Mouse (Mus musculus) layer of hippocampus, postnatal 36 days (tissue): ENCODE measurements around the gene Dcun1d4. TPM values are rescaled to one million over a fixed set of nuclear protein-coding genes. Genes with fewer than 3 reads are reported as not detected.
"Not testable (repeated sequence)": the region's sequence is repeated elsewhere in the genome, so short reads cannot be mapped to it uniquely, and the experiment has no call there.

Experiments
- DNase-seq, 2 experiments: peaks; one replicate each; pipeline ENCODE4 v3.0.0; 2022
- total RNA-seq, 2 experiments: library from RNA; stranded (reverse); gene quantifications; 2 replicates each; pipeline ENCODE4 v1.2.3; 2021

Gene Dcun1d4
- total RNA-seq, 2 experiments from 2014 or later: 123 to 131 TPM

DNA sequence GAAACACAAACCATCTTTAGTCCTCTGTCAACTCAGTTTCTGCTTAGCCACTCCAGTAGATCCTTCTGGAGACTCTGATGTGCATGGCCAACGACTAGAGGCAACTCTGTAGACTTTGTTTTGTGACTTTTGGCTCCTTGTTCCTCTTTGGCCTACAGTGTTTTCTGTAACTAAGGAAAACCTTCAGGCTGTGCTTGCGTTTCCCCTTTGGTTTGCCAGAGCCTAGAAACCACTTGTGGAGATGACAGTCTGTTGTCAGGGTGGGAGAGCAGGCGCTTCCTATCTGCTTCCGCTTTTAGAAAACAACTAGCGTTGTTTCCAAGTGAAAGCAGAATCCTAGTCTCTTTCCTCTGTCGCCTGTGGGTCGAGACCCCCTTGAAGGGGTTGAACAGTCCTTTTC lies 67.4 kb downstream of the Dcun1d4 start:
- DNase-seq: no peak

- DNase-seq: no peak
Observed at GRCm38 (mm10) chr5:73548838-73549237, 68.0 kb downstream of the Dcun1d4 start.

GRCm38 (mm10) chr5:73551836-73552235 lies 71.0 kb downstream of the Dcun1d4 start:
- DNase-seq: no peak

- no peak for DNase-seq
Observed at GRCm38 (mm10) chr5:73553903-73554302, 73.1 kb downstream of the Dcun1d4 start.

DNA sequence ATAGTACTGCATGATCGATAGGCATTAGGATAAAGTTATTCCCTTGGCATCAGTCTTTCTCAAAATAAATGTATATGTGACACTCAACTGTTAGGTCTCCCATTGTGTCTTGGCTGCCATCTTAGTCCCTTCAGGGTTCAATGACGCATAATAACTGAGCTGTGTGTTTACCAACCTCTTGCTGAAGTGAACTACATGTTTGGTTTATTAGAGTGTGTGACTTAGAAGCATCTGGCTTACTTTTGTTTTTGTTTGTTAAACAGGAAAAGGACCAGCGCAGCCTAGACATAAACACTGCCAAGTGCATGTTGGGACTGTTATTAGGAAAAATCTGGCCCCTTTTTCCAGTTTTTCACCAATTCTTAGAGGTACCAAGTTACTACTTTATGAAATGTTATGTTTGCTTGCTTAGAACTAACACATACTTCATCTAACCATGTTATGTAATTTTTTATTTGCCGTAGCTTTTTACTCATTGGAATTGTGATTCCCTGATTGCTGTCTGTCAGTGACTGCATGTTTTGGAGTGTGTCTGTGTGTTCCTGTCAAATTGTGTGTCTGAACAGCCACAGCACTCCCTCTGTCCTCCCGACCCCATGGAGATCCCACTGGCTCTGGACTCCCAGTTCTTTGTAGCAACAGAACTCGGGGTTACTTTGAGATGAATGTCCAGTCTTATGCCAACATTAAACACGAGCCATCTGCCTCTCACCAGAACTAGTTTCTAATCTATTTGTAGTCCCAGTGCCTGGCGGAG lies 74.5 kb downstream of the Dcun1d4 start:
- no peak for DNase-seq

- DNase-seq: no peak
Observed at GRCm38 (mm10) chr5:73556733-73557425, 76.1 kb downstream of the Dcun1d4 start.

DNA sequence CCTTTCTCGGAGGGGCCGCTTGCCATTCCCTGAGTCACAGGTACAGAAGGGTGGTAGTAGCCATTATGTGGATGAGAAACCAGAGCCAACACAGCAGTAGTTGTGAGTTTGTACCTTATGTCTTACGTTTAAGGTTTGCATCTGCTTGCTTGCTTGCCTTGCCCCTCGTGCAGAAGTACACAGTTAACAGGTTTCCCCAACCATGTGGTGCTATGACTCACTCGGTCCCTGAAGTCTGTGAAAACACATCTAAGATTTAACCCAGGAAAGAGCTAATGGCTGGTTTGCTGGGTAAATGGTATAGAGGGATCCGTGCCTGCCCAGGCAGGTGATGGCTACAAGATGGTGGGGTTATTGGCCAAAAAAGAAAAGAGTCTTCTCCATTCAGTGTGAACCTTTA lies 78.0 kb downstream of the Dcun1d4 start:
- no peak for DNase-seq

DNA sequence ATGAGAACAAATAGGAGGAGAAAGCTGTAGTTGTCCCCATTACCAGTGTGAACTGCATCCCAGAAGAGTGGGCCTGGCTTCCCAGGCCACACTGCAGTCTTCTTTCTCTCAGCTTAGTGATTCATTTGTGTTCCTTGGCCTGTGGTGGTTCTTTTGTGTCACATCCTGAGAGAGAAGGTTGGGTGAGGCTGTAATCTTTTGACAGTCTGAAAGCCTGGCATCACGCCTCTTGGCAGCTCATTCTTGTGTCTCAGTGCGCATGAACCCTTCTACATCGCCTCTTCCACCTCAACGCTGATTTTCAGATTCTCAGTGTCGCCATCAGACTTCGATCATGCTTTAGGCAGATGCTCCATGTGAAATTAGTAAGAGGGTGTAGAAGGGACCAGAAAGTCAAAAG lies 83.2 kb downstream of the Dcun1d4 start:
- no peak for DNase-seq

DNA sequence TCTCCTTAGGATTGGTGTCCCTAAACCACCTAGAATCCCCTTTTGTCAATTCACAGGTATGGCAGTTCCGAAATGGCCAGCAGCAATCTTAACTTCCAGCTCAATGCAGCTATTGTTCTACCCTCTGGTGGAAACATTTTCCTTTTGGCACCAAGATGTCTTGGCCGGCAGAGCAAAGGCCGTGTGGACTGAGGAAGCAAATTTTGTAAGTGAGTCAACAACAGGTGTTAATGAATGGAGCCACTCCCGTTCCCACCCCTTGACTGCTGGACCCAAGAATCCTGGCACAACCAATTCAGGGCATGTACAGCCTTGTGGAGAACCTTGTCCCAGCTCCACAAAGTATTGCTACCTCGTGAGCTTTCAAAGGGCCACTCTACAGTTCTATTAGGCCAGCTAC lies 85.3 kb downstream of the Dcun1d4 start:
- no peak for DNase-seq

GRCm38 (mm10) chr5:73566892-73567291 lies 86.1 kb downstream of the Dcun1d4 start:
- no peak for DNase-seq

GRCm38 (mm10) chr5:73569181-73569580 lies 88.4 kb downstream of the Dcun1d4 start:
- no peak for DNase-seq

GRCm38 (mm10) chr5:73571395-73572156 lies 90.8 kb downstream of the Dcun1d4 start:
- no peak for DNase-seq

GRCm38 (mm10) chr5:73572846-73573245 lies 92.0 kb downstream of the Dcun1d4 start:
- DNase-seq: no peak

DNA sequence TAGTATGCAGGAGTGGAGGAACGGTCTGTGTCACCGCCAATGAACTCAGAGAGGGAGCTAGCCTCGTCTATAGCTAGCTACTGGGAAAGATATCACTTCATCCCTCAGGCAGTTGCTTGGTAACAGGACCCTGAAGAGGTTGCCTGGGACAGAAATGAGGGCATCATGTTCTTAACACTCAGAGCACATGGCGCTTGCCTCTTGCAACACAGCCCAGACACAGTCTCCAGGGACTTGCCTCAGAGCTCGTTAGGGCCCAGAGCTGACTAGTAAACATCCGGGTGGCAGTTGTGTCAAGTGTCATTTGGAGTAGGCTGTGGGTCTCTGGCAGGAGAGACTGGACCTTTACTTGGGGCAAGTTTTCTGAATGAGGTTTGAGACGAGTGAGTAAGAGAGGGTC lies 93.0 kb downstream of the Dcun1d4 start:
- DNase-seq: no peak

DNA sequence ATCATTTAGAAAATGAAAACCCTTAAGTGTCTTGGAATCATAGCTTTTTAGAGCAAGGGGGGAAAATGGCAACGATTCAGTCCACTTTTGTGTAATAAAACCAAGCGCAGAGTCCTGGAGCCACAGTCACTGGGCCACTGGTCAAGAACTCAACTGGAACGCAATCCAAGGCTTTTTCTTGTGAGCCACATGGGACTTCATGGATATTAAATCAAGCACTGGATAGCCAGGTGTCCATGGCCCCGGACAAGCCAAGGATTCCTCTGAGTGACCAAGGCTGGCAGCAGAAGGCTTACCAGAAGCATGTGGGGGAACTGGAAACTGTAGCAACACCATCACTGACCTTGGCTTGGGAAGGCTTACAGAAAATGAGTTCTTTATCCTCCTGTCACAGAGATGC lies 93.8 kb downstream of the Dcun1d4 start:
- no peak for DNase-seq

DNA sequence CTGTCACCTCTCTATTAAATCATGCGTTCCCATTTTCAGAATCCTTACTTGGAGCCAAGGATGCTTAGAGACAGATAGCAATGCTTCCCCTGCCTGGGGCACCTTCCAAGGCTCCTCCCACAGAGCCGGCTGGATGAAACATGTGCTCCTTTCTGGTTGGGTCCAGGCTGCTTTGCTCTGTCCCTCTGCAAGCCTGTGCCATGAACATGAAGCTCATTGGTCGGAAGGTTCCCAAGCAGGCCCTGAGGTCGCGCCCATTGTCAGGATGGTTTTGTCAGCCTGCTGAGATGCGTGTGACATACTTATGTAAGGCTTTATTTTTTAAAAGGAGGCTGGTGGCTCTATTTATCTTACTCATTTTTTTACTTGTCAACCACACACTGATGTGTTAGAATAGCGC lies 95.9 kb downstream of the Dcun1d4 start:
- DNase-seq: peak in 1 of 2 experiments; percentile 48

DNA sequence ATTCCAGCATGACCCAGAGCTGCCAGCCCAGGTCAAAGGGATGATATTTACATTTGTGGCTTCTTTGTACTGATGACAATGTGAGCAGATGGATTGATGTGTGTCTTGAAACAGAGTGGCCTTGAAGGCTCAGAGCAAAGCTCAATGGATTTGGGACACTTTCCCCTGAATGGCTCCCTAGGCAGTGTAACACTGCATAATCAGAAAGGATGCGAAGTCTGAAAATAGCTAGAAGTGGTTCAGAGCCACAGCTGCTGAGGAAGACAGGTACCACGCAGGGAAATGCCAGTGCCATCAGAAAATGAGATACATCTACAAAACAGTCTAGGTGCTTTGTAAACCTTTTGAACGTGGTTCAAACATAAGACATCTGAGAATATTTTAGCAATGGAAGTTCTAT lies 97.3 kb downstream of the Dcun1d4 start:
- no peak for DNase-seq

- not testable (repeated sequence) for DNase-seq
Observed at GRCm38 (mm10) chr5:73584011-73584410, 103.2 kb downstream of the Dcun1d4 start.

DNA sequence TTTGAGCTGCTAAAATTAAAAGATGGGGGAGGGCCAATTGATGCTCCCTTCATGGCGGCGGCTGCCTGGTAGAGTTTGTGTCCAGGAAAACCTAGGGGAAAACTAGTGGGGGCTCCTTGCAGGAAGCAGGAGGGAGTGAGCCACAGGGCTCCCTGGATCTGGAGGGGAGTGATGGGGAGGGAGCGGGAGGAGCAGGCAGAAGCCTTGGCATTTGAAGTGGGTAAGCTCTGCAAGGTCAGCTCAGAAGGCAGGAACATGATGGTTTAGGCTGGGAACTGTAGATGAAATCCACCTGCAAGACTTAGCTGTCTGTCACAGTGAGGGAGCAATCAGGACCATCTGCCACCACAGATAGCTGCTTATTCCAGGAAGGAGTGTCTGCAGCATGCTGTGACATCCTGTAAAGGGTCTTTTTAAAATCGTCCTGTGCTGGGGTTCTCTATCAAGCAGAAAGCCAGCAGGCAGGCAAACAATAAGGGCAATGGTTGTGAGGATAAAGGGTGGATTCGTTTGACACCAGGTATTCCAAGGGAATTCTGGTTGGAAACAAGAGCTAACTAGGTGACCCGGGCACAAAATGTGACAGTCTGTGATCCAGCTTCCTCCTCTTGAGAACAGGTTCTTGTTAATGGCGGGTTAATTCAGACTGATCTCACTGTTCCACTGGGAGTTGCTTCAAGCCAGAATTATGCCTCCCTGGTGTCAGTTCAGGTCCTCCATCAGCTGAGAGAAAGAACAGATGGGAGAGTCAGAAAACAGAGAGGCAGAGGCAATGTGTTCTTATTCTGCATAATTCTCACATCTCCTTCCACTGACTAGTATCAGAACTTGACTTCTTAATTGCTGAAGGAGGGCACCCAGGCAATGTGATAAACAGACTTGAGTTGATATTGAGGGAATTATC lies 104.7 kb downstream of the Dcun1d4 start:
- DNase-seq: peak; percentile 45 to 60

- no peak for DNase-seq
Observed at GRCm38 (mm10) chr5:73586597-73586996, 105.8 kb downstream of the Dcun1d4 start.

- DNase-seq: no peak
Observed at GRCm38 (mm10) chr5:73587119-73587518, 106.3 kb downstream of the Dcun1d4 start.
